Mouse (Mus musculus): ENCODE measurements around the gene Ss18l1. TPM values are rescaled to one million over a fixed set of nuclear protein-coding genes. Genes with fewer than 3 reads are reported as not detected.

Gene Ss18l1
- polyA plus RNA-seq, 2 experiments from 2014 or later, result 0.87 to 0.99 TPM

GRCm38 (mm10) chr2:180087472-180087871, 45.2 kb downstream of the Ss18l1 start:
- ATAC-seq, result no peak

- no peak for ATAC-seq
These were observed 48.0 kb downstream of the Ss18l1 start for GRCm38 (mm10) chr2:180090285-180090684.

- no peak for ATAC-seq
These were observed 53.4 kb downstream of the Ss18l1 start for GRCm38 (mm10) chr2:180095711-180096110.

- no peak for ATAC-seq
These were observed 55.3 kb downstream of the Ss18l1 start for GRCm38 (mm10) chr2:180097585-180097984.

DNA sequence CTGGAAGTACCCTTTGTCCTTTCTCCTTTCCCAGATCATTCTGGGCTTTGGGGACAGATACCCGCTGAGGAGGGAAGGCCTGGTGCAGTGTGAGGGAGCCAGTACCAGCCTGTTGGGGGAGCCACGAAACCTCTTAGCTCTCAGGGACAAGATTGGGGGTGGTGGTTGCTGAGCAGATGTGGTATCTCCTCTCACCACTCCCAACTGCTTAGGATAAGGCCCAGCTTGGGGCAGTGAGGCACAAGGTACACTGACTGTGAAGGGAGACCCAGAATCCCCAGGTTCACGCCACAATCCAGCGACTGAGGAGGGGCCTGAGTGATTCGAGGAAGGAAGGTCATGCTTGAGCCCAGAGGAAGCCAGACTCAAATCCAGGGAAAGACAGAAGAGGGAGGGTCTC, 55.9 kb downstream of the Ss18l1 start:
- no peak for ATAC-seq

DNA sequence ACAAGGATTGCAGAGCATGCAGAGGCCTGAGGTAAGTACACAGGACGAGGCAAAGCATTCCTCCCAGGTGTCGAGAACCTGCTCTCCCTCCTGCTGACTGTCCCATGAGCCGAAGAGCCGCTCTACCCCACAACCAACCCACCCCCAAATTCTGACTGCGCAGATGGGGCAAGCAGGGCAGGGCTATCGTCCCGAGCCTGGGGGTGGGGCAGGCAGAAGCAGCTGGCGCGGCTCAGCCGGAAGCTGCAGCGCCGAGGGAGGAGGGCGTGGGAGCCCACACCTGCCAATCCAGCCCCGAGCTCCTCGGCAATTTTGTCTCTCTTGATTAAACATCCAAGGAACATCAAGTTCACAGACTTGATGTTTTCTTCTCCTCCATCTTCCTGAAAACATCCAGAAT, 57.2 kb downstream of the Ss18l1 start:
- ATAC-seq, result no peak

DNA sequence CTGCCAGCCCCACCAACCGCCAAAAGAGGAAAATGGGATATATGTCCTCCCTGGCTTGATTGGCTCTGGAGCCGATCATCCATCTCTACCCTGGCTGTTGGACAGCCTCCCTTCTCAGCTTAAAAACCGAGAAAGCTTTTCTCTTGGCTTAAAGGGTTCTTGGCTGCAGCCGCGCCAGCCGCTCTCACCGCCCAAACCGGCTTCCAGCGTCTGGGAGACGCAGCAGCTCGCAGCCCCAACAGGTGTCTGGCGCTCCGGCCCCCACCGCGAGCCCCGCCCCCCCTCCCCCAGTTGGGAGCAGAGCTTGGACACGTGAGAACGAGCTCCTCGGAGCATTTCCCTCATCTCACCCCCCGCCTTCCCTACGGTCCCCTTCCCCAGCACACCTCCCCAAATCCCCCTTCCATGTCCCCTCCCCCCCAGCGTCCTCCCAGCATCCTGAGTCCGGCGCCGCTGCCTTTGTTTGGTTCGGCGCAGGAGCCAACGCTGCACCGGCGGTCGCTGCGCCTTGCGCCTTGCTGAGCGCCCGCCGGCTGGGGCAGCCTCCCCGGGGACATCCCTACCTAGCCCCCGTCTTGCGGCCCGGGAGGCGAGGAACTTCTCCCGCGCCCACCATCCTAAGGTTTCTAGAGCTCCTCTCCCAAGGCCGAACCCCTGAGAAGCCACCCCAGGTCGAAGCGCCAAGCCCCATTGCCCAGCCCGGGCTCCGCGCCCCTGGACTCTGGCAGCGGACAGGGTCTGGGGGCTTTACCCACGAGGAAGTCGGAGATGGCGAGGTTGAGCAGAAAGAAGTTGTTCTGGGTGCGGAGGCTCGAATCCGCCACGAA, 61.1 kb downstream of the Ss18l1 start:
- ATAC-seq, result no peak

DNA sequence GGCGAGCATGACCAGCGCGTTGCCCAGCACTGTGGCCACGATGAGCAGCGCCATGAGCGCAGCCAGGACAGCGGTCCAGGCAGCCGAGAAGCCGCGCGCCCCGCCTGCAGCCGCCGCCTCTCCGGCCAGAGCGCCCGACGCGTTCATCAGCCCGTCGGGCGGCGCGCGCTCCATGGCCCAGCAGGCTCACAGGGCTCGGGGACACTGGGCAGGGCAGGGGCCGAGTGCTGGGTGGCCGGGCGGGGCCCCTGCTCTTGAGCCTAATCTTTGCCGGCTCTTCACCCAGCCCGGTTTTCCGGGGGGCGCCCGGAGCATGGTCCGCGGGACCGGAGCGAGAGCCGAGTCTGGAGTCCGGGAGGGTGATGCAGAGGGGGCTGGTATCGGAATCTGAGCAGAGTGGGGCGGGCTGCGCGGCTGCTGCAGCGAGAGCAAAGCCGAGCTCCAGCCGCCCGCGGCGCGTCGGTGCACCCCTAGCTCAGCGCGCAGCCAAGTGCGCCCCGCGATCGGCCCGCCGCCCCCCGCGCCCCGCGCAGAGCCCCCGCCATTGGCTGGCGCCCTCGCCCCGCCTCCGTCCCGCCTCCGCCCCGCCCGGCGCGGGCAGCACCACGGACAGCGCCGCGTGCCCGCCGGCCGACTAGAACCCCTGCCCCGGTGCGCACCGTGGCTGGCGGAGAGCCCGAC, 61.8 kb downstream of the Ss18l1 start, which contains the start of gene Hrh3:
TSS of gene Hrh3 (minus strand) at position 511 of the 681 bp plus-strand sequence.
- no peak for ATAC-seq

- no peak for ATAC-seq
These were observed 62.5 kb downstream of the Ss18l1 start for GRCm38 (mm10) chr2:180104659-180105377.

- no peak for ATAC-seq
These were observed 63.3 kb downstream of the Ss18l1 start for GRCm38 (mm10) chr2:180105441-180106190.

GRCm38 (mm10) chr2:180107081-180107480, 64.8 kb downstream of the Ss18l1 start:
- no peak for ATAC-seq

GRCm38 (mm10) chr2:180108285-180108684, 66.0 kb downstream of the Ss18l1 start:
- no peak for ATAC-seq

- no peak for ATAC-seq
These were observed 71.9 kb downstream of the Ss18l1 start for GRCm38 (mm10) chr2:180113909-180114890.

DNA sequence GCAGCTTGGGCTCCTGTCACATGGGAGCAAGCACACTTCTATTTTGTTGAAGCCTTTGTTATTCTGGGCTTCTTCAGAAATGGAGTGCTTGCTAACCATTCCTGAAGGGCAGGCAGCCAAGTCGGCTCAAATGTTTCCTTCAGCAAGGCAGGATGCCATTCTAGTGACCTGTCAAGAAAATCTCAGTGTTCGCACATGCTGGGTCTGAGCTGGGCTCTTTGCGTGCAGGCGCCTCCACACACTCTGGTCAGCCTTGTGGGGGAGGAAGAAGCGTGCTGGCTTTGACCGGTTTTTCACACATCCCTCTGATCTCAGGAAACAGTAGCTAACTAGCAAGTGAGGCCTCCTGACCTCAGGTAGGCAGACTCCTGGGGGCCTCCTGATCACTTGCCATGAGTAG, 73.0 kb downstream of the Ss18l1 start:
- no peak for ATAC-seq

- ATAC-seq, result no peak
These were observed 73.8 kb downstream of the Ss18l1 start for GRCm38 (mm10) chr2:180116081-180116493.

GRCm38 (mm10) chr2:180116741-180117484, 74.6 kb downstream of the Ss18l1 start:
- no peak for ATAC-seq

DNA sequence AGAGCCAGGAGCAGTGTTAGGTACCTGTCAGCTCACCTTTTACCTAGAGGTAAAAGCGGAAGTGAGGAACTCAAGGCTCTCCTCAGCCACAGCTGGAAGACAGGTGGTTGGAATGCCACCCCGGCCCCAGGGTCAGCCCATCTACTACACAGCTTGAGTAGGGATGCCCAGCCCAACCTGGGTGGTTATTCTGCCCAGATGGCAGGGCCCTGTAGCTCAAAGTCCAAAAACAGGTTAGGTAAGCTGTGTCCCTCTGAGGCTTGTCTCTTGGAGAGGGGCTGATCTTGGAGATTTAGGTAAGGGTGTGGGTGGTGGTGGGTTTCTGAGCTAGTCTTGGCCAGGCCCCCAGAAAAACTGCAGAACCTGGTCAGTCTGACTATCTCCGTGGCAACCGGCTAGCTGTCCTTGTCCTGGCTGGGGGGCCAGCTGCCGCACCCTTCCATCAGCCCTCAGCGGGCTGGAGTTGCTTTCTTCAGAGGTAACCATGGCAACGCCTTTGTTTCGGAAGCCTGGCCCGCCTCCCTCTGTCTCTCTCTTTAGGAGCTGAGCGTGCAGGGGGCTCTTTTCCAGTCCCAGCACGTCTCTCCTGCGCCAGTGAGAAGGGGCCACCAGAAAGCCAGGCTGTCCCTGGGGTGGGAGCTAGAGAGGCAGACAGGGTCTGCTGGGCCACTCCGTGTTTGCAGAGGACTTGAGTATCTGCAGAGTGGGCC, 75.3 kb downstream of the Ss18l1 start:
- ATAC-seq, result no peak

DNA sequence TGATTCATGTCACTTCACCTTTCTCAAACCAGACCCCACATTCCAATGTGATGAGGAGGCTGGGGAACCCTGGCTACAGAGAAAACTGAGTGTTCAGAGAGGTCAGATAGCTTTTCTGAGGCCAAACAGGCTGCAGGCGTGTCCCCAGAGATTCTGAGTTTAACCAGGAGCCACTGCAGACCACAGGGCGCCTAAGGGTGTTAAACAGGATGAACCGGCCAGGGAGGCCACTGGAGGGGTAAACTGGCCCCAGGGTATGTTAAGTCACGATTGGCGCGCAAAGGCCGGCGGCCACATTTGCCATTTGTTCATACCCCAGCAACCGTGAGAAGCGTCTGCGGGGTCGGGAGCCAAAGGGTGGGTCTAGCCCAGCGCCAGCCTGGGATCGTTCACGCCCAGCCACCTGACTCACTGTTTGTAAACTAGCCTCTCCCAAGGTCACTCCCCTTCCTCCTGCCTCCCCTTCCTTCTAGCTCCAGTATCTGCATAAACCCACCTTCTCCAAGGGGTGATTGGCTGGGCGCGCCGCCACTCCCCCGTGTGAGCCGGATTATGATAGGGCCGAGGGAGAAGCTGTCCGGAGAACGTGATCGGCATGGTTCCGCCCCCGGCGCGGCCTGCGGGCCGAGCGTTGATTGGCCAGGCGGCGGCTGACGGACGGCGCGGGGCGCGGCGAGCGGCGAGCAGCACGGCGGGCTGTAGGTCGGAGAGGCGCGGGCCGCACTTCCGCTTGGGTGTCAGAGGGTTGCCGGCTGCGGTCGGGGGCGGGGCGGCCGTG, 76.5 kb downstream of the Ss18l1 start, which contains the start of gene Osbpl2:
TSS of gene Osbpl2 (plus strand) at position 646 of the 778 bp plus-strand sequence.
- ATAC-seq, result peak; percentile 97
